Mouse (Mus musculus) kidney, postnatal 36 days (tissue): Measurements from ENCODE around the gene Sox5.

Experiments
- DNase-seq, 2 experiments: peaks; one replicate each; pipeline ENCODE4 v3.0.0; 2021 to 2022; ENCODE audit warnings: mixed read lengths in 2 of 2

Gene Sox5

DNA sequence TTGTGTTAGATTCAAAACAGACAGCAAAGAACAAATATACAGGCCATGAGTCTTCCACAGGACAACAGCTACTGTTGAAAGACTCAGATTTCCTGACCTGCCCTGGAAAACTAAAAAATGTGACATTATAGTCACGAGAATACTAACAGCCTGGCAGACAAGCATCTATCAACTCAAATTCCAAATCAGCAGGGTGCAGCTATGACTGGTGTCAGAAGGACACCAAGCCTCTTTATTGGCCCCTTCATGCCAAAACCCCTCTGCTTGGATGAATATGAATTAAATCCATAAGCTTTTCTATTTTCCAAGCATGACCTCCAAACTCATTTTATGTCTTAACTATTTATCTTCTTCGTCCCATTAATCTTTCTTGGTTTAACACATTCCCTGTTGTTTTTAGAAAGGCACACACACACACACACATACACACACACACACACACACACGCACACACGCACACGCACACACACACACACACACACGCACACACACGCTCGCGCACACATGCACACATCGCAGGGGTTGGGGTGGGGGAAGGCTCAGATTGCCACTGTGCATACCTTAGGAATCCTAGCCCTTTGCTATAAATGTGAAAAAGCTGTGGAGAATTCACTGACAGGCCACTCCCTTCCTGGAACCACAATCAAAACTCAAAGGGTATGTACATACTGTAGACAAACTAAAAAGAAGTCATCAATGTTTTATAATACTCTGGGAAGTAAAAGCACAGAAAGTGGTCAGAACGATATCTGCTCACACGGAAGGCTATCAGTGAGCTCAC, 612.9 kb downstream of the Sox5 start:
- no peak for DNase-seq

DNA sequence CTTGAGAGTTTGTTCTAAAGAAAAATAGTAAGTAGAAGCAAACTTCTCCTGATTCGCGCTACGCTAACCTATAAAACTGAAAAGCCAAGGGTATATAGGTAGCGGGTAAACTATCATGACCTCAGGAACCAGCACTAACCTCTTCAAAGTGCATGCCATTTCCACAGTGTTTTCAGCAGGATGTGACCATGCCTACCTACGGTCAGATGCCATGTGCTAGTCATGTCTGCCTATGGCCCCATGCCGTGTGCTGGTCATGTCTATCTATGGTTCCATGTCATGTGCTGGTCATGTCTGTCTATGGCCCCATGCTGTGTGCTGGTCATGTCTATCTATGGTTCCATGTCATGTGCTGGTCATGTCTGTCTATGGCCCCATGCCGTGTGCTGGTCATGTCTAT, 614.7 kb downstream of the Sox5 start:
- DNase-seq, result no peak

DNA sequence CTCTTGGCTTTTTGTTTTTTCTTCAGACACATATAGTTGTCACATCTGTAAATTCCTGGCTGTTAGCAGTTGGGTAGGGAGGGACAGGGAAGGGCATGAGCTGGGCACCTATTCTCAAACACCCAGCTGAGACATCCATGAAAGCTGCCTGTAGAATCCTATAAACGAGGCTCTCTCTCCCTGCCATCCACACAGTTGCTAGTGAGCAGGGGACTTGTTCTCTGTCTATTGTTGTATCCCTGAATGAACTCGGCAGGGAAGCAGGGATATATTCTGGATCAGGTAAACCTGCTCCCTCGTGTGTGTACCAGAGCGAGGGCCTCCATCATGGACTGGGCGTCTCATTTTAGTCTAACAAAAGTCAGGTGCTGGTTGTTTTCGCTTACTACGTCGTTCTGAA, 615.1 kb downstream of the Sox5 start:
- DNase-seq, result no peak

DNA sequence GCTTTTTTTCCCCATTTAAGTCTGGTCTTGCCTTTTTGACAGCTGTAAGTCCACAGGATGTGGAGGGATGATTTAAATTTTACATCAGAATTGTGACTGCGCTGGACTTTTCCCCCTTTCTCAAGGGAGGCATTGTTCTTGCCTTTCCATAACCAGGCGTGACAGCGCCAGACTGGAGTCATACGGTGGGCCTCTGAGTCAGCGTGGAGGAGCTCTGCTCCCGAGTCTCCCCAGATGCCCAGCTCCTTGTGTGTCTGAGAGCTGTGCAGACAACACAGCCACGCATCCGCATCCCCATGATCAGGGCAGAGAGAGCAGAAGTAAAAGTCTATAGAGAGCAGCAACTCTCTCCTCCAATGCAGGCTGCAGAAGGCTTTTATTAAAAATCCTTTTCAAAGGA, 615.7 kb downstream of the Sox5 start:
- peak in 1 of 2 experiments; percentile 3 for DNase-seq

DNA sequence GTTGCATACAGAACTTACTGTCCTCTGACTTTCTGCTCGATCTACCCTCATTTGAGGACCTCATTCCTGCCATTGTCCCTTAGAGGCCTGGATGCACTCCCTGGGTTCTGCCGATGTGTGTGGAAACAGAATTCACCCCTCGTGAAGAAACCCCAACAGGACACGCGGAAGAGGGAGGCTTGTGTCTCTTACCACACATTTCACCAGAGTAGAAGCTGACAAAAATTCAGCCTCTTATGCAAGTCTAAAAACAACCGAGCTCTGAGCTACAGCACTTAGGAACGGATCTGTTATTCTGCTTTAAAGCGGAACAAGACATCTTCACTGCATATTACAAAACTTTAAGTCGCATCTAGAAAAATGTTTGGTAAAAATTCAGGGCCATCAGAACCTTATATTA, 618.3 kb downstream of the Sox5 start:
- no peak for DNase-seq

DNA sequence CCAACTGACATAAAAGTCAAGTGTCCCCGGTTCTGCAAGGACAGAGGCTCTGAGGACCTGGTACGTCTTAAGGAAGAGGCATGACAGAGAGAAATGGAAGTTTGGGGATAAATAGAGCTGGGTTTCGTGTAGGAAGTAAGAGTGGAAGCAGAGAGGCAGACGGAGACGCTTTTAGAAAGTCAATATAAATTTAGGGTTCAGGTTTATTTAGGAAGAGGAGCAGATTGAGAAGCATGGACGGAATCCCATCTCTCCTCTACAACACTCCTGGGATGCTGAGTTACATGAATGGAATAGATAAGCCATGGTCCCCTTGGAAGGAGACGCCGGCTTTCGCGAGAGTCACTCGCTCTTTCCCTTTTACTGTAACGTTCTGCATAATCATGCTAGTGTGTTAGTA, 623.1 kb downstream of the Sox5 start:
- DNase-seq, result no peak

DNA sequence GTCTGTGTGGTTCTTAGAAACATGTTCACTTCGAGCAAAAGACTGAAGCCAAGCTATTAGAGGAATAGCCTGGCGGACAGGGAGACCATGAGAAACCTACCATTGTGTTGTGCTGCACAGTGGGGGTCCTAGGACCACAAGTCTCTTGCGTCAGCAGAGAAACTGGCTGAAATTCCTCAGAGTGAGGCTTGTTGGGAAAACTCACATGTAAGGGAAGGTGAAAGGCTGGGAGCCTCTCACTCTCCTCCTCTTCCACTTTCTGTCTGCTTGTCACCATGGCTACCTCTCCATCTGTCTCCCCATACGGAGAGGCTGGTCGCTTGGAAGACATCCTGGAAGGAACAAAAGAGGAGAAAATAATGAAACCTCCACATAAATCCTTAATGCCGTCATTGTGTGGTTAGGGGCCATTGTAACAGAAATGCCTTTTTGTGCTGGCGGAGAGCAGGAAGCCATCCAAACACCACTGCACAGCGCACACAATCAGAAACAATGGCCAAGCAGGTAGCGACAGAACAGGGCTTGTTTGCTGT, 626.8 kb downstream of the Sox5 start:
- DNase-seq, result no peak

DNA sequence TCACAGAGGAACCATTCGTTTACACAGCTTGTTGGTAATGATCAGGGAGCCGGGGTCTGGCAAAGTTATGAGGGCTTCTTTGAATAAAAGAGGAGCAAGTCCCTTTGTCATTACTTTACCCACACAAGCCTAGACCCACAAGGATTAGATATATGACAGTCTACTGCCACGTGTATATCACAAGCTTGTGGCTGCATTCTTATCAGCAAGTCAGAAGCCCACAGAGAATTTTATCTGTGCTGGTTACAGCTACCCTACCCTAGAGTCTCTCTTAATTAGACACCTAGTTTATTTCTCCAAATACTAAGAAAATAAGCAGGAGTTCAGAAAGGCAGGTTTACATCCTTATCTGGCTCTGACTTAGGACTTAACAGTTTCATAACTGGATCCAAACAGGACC, 629.8 kb downstream of the Sox5 start:
- DNase-seq, result no peak

DNA sequence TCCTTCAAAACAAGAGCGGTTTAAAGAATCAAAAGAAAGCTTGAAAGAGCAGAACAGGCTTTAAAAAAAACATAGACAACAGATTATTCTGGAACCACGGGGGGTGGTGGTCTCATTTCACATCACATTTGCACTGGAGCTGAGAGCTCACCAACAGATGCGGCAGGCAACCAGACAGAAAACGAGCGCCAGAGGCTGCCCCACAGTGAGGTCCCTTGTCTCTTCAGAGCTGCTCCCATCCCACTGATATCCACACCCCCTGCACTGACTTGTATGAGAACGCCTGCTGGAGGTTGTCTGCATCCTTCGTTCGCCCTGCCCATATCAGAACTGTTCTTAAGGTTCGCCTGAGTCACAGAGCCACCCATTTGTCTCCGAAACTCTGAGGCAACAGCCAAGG, 630.7 kb downstream of the Sox5 start:
- no peak for DNase-seq

DNA sequence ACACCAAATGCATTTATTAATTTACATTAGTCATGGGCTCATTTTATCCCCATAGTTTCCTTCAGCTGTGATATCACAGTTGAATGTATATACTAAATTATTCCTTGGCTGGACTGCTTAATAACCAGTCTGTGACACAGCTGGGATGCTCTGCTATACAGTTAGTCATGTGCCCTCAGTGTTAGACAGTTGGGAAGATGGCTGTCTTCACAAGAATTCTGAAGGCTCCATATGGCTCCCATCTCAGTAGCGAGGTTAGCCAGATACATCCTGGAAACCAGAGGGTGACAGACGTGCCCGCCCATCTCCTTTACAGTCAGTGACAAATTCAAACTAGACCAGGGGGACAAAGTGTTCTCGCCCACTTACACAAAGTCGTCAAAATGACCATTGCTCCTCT, 644.4 kb downstream of the Sox5 start:
- no peak for DNase-seq

DNA sequence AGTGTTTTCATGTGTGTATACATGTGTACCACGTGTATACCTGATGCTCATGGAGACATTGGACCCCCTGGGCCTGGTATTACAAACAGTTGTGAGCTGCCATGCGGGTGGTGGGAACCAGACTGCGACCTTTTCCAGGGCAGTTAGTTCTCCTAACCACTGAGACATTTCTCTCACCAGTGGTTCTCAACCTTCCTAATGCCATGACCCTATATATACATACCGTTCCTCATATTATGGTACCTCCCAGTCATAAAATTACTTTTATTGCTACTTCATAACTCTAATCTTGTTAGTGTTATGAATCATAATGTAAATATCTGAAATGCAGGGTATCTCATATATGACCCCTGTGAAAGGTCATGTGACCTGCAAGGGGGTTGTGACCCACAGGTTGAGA, 644.9 kb downstream of the Sox5 start:
- DNase-seq, result no peak

DNA sequence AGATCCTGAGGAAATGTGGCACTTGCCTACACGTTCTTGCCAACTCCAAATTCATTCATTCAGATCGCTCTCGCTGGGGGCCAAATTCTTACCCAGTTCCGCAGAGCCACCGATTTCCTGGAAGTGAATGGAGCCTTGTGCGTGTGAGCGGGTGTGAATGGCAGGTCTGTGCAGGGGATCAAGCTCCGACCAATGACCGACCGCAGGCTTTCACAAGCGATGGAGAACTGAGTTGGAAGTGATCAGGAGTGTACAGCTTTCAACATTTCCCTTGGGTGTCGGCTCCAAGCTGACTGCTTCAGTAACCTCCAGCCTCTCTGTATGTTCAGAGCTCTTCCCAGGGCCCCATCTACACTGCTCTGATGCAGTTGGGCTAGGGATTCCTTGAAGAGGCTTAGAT, 651.9 kb downstream of the Sox5 start:
- DNase-seq, result no peak

DNA sequence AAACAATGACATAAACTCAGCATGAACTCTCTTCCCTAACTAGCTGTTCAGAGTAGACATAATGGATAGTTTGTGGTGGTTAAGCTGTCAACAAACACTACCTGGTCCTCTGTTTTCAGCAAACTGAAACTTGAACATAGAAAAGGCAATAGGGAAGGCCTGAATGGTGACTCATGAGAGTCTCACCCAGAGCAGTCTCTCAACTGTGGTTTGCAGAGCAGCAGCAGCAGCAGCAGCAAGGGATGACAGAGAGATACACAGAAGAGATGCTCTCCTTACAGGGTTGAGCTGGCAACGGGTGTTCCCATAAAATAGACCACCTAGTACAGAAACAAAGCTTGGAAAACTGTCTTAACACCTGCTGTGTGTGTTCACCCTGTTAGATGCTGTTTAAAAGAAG, 661.8 kb downstream of the Sox5 start:
- DNase-seq, result no peak

DNA sequence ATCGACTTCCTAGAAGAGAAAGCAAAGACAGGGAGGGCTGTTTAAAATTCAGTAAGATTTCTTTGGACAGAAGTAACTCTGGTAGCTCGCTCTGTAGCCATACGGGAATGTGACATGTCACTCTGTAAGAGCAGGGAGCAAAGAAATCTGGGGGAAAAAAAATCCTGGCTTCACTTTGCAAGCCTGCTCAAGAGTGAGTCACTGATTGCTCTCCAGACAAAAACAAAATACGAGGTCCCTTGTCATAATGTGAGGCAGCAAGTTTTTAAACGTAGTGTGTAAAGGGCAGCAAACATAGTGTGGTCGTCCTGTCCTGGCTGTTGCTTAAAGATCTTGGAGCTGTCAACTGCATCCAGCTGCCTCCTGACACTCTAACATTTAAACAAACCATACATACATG, 665.1 kb downstream of the Sox5 start:
- DNase-seq, result no peak

DNA sequence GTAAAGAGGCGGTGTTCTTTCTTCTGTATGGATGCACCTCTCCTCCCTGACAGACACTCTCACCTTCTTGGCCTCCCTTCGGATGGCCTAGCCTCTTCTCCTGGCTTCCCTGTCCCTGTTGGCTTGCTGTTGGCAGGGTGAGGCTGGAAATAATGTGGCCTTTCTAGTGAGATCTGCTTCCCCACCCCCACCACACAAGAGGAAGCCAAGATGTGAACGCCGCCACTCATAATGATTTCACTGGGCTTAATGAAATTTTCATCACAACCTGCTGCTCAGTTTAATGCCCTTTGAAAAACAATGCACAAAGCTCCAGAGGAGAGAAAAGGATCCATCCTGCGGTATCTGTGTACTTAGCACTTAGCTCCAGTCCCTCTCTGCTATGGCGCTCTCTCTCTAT, 670.2 kb downstream of the Sox5 start:
- DNase-seq, result no peak

DNA sequence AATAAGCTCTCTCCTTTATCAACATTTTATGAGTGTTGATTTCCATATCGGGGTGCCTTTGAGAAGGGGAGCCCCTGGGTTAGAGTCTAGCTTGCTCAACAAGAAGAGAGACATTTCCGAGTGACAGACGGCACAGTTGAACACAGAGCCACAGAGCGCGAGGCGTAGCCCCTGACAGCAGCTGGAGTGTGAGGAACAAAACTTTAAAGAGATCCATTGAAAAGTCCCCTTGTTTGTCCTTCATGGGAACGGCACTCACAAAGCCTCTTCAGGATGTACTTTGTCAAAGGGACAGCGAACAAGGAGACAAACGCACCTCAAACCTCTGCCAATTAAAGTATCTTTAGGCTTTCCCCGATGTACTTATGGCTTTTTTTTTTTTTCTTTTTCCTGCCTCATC, 674.9 kb downstream of the Sox5 start:
- no peak for DNase-seq

DNA sequence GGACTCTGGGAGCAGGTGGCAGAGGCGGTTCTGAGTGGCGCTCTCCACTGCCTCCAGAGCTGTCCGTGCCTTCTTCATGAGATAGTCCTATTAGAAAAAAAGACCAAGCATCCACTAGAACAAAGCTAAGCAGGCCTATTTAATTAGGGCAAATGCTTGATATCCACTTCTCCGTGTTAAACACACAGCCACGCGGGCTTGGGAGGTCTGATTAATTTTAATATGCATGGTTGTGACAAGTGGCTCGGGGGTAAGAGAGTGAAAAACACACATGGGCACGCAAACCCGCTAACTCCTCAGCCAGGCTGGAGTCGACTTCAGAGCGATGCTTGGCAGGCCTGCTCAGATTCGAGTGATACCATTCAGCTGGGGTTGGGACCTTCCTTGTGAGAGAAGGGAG, 676.1 kb downstream of the Sox5 start:
- DNase-seq, result no peak

DNA sequence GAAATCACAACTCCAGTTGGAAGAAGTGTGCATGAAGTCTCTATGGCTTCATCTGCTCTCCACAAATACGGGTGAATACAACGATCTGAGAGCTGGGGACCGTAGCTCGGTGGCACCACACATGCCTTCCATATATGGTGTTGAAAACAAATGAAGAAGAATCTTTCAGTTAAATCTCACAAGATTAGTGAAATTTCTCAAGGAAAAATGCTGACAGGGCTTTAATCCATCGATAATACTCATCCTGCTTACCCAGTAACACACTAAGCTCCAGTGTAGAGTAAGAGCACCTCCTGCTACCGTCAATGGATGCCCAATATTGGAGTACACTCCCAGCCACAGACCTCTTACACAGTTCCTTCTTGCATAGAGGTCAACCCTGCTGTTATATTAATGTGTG, 678.2 kb downstream of the Sox5 start:
- DNase-seq, result no peak

DNA sequence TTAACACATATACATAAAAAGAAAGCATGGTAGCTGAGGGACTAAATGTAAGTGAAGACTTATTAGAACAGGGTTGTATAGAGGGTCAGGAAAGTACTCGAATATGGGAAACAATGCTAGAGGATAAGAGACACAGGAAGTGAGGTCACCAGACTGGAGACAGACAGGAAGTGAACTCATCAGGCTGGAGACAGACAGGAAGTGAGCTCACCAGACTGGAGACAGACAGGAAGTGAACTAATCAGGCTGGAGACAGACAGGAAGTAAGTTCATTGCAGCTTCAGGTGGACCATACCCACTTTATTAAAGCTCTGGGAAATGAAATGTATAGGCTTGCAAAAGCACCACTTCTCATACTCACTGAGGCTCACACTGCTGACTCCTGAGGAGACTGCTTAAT, 680.9 kb downstream of the Sox5 start:
- no peak for DNase-seq

DNA sequence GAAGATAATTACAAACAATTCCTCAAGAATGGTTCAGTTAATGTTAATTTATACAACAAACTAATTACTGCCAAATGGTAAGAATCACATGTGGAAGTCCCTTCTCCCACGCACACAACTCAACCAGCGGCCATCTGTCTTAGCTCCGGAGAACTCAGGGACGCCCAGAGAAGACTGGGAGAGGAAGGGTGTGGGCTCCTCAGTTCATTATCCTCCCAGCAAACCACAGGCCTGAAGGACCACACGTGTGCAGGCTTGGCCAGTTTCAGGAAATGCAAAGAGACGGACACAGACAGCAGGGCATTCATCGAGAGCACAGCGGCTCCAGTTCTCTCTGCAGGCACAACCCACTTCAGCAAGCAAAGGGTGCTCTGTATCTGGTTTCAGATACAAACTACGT, 683.7 kb downstream of the Sox5 start:
- no peak for DNase-seq

DNA sequence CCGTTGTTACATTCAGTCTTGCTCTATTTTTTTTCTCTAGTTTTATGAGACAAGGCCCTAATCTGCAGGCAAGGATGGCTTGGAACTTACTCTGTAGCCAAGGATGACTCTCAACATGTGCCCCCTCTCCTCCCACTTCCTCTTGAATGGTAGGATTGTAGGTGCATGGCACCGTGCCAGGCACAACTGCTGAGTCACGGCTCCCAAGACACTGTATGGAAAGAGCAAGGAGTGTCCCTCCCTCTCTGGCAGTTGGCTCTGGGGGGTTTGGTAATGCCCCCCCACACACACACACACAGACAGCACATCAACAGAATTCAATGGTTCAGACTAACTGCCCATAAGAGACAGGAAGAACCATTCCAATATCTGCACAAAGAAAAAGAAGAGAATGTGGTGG, 693.5 kb downstream of the Sox5 start:
- no peak for DNase-seq

DNA sequence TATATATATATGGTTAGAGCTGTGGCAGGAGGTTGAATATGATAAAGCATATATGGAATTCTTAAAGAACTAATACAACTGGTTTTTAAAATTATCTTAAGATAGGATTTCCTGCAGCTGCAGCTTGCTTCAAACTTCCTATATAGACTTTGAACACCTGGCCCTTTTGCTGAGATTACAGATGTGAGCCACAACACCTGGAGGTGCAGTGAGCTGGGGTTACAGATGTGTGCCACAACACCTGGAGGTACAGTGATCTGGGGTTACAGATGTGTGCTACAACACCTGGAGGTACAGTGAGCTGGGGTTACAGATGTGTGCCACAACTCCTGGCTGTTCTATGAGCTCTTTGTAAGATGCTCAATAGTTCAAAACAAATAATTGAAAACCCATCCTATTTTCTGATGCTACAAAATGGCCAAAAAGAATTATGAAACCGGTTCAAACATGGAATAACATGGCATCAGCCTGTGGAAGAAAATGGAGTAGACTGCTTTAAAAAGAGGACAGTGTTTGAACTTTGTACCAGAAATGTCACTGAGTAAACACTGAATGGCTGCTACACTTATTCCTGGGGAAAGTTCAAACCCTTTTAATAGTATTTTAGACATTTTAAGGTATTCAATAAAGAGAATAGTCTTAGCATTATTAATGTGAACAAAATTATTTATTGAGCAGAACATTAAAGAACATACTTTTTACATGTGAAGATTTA, 695.5 kb downstream of the Sox5 start:
- no peak for DNase-seq

DNA sequence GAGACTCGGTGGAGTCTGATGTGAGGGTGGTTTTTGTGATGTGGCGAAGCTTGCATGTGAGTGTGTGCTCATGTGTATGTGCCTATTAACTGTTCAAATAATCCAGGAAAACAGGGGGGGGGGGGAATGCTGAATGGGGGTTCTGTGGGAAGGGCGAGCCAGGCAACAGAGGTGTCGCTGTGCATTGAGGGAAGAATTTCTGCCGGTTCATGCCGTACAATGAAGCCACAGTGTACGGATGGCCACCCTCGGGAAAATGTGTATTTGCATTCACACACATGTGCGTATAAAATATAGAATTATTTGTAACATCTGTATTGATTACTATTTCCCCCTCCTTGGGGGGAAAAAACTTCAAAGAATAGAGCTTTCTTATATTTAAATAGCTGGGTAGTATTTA, 699.5 kb downstream of the Sox5 start:
- DNase-seq, result no peak

DNA sequence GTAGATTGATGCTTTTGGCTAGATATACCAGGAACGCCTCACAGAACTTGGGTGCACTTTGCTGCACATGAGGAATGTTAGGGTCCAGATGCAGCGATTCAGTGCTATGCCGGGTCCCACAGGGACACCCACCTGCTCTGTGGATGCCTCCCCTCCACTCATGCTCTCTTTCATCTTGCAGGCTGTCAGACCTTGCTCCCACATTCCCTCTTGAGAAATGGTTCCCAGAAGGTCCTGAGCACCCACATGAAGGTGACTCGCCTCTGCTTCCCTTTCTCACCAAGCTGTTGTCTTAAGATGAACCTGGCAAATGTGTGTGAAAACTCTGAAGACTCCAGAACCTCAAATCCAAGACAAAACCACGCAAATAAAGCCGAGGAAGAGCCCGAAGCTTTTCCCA, 704.0 kb downstream of the Sox5 start:
- no peak for DNase-seq

DNA sequence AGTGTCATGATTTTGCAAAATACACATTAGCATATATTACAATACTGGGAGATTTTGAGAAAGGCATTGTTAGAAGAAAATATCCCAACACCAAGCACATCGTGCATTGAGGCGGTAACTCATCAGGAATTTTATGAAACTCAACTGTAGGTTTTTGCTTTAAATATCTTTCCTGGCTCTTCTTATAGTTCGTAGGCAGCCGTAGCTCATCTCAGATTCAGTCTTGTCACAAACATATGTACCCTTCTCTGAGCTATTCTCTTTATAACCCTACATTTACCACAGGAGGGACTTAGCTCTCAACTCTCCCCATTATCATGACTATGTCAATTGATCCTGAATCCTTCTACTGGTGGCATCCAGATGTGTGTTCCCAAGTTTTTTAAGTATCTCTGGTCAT, 705.4 kb downstream of the Sox5 start:
- DNase-seq, result no peak
